Mouse (Mus musculus) liver, adult 2 months (tissue): ENCODE measurements at regions not wholly inside any gene's neighbourhood (a gene's known extent, or its start where the extent isn't known, plus 50 kb on each side); places are given as distances from the start of the nearest gene placed in this dataset.

Experiments
- CTCF ChIP-seq: fragments of 200-500 bp; IDR thresholded peaks from 2 replicates; pipeline ENCODE4 v1.5.1; 2011; ENCODE audit warnings: low read depth, low read length, control low read depth
- POLR2A ChIP-seq: fragments of 200-500 bp; IDR thresholded peaks from 2 replicates; pipeline ENCODE4 v1.6.1; 2011; ENCODE audit warnings: low read length, control low read depth; ENCODE audit not compliant: insufficient read depth; ENCODE audit errors: extremely low read depth

DNA sequence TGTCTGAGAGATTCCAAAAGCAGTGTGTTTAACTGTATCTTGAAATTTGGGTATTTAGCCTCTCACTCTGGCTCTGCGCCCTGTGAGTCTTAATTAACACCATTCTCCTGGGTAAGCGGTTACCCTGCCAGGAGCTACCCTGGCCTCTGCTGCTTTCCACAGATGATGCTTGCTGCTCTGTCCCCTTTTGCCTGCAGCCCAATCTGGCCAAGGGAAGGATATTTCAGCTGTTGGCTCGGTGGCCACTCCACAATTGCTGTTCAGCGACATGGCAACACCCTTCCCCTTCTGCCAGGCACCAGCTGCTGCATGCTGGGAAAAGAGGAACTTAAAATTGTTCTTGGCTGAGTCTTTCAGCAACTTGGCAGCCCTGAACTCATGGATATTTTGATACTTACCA is 707.4 kb upstream of the Tmpo start:
- TF ChIP-seq POLR2A (no peak), CTCF (no peak)
